Mouse (Mus musculus) forebrain, embryonic 16.5 days (tissue): ENCODE measurements at regions not wholly inside any gene's neighbourhood (a gene's known extent, or its start where the extent isn't known, plus 50 kb on each side); places are given as distances from the start of the nearest gene placed in this dataset.

ENCODE experiments used
- ATAC-seq: fragments of 200-750 bp; cut with Nextera tagmentation; 2 replicates; pipeline ENCODE4 v1.8.0; 2017; ENCODE audit warnings: mild to moderate bottlenecking, moderate library complexity
- H3K27ac ChIP-seq: fragments of 300-500 bp; sonication (generic); 2 replicates; pipeline ENCODE4 v1.5.1; 2014; ENCODE audit warnings: low read length, control low read depth
- H3K27me3 ChIP-seq: fragments of 300-500 bp; sonication (generic); replicated peaks from 2 replicates; pipeline ENCODE4 v1.6.1; 2014; ENCODE audit warnings: low read length; ENCODE audit not compliant: control insufficient read depth, insufficient read depth
- H3K36me3 ChIP-seq: fragments of 300-500 bp; sonication (generic); 2 replicates; pipeline ENCODE4 v1.6.1; 2014; ENCODE audit not compliant: control insufficient read depth, insufficient read depth
- H3K4me1 ChIP-seq: fragments of 300-500 bp; sonication (generic); replicated peaks from 2 replicates; pipeline ENCODE4 v1.6.1; 2014; ENCODE audit warnings: low read length; ENCODE audit not compliant: control insufficient read depth, insufficient read depth
- H3K4me2 ChIP-seq: fragments of 300-500 bp; sonication (generic); 2 replicates; pipeline ENCODE4 v1.6.1; 2014; ENCODE audit warnings: mild to moderate bottlenecking, low read length, control low read depth
- H3K4me3 ChIP-seq: fragments of 300-500 bp; sonication (generic); replicated peaks from 2 replicates; pipeline ENCODE4 v1.5.1; 2014; ENCODE audit warnings: mild to moderate bottlenecking, low read length, control low read depth
- H3K9ac ChIP-seq: fragments of 300-500 bp; sonication (generic); replicated peaks from 2 replicates; pipeline ENCODE4 v1.6.1; 2014; ENCODE audit warnings: low read depth, low read length, control low read depth
- H3K9me3 ChIP-seq: fragments of 300-500 bp; sonication (generic); 2 replicates; pipeline ENCODE4 v1.6.1; 2016; ENCODE audit warnings: low read length; ENCODE audit not compliant: control insufficient read depth
- WGBS: fragments of 180-500 bp; shearing (Covaris S2); extraction: QIAGEN DNeasy Blood & Tissue Kit; methylation state at CpG from one replicate; pipeline ENCODE4 v1.1.7; 2014; 5-methylcytosine and 5-hydroxymethylcytosine counted together

GRCm38 (mm10) chr11:112920131-112920530 lies 138.1 kb downstream of the Sox9 start:
- ATAC-seq: no peak
- H3K36me3 ChIP-seq: no peaks in the 10 kb centered on the region
- H3K4me3 ChIP-seq: no peak overlapping the region
- no peak overlapping the region for H3K9ac ChIP-seq
- no peak overlapping the region for H3K4me2 ChIP-seq
- peaks cover 4% of the 10 kb centered on the region; the same call in 1 of the 2 replicates for H3K4me1 ChIP-seq
- WGBS: 86% methylated on average over 4 of the region's 4 CpGs
- no peak overlapping the region for H3K27ac ChIP-seq
- no peaks in the 10 kb centered on the region for H3K9me3 ChIP-seq
- no peaks in the 10 kb centered on the region for H3K27me3 ChIP-seq

- H3K4me2 ChIP-seq: no peak overlapping the region
- H3K9ac ChIP-seq: no peak overlapping the region
- H3K36me3 ChIP-seq: no peaks in the 10 kb centered on the region
- 58% methylated on average over 1 of the region's 1 CpGs for WGBS
- H3K4me1 ChIP-seq: peaks cover 15% of the 10 kb centered on the region
- no peak for ATAC-seq
- no peak overlapping the region for H3K4me3 ChIP-seq
- no peaks in the 10 kb centered on the region for H3K27me3 ChIP-seq
- no peaks in the 10 kb centered on the region for H3K9me3 ChIP-seq
- H3K27ac ChIP-seq: no peak overlapping the region
Observed at GRCm38 (mm10) chr11:112924577-112924976, 142.6 kb downstream of the Sox9 start.

DNA sequence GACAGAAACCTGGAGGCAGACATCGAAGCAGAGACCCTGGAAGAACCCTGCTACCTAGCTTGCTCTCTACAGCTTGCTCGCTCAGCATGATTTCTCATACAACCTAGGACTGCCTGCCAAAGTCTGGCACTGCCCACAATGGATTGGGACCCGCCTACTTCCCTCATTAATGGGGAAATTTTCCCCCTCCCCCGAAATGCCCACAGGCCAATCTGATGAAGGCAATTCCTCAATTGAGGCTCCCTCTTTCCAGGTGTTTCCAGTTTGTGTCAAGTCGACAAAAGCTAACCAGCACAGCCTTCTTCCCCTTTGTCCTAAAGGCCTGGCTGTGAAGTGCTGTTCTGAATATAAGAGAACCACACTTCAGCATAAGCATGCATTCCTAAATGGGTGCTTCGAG lies 143.1 kb downstream of the Sox9 start:
- Histone ChIP-seq H3K27ac (no peak overlapping the region), H3K4me1 (peaks cover 15% of the 10 kb centered on the region), H3K9me3 (no peaks in the 10 kb centered on the region), H3K9ac (no peak overlapping the region), H3K36me3 (no peaks in the 10 kb centered on the region), H3K4me2 (no peak overlapping the region), H3K4me3 (no peak overlapping the region), H3K27me3 (no peaks in the 10 kb centered on the region)
- ATAC-seq: peak; percentile 71; the same call in 1 of the 2 replicates
- WGBS: 29% methylated on average over 6 of the region's 6 CpGs

DNA sequence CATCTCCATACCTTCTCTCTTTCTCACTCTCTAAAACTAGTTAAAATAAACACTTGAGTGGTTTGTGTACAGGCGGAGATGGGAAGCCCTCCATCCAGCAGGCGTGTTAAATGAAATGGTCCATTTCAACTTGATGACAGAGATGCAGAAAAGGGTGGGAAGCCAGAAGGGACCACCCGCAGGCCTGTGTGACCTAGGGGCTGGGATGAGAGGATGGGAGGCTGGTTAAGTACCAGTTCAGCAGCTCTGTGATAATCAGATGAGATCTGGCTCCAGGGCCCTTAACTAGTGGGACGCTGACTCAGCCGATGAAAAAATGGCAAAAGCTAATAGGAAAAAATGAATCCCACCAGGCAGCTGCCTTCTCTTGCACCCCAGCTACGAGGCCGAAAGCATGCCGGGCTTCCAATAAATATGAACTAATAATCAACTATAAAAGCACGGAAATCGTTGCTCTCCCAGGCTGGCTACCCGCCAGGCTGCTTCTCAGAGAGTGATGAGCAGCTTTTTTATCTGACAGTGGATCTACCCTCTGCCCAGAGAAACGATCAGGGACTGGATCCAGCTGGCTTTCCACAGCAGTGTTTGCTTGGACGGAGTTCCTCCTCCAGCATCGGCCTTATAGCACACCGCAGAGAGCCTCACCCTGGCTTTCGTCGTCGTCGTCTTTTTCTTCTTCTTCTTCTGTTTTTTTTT lies 144.5 kb downstream of the Sox9 start:
- Histone ChIP-seq H3K27ac (no peak overlapping the region), H3K27me3 (no peaks in the 10 kb centered on the region), H3K4me1 (peaks cover 15% of the 10 kb centered on the region), H3K4me2 (no peak overlapping the region), H3K9ac (no peak overlapping the region), H3K9me3 (no peaks in the 10 kb centered on the region), H3K4me3 (no peak overlapping the region), H3K36me3 (no peaks in the 10 kb centered on the region)
- peak; percentile 40; the same call in 1 of the 2 replicates for ATAC-seq
- 60% methylated on average over 19 of the region's 19 CpGs for WGBS

DNA sequence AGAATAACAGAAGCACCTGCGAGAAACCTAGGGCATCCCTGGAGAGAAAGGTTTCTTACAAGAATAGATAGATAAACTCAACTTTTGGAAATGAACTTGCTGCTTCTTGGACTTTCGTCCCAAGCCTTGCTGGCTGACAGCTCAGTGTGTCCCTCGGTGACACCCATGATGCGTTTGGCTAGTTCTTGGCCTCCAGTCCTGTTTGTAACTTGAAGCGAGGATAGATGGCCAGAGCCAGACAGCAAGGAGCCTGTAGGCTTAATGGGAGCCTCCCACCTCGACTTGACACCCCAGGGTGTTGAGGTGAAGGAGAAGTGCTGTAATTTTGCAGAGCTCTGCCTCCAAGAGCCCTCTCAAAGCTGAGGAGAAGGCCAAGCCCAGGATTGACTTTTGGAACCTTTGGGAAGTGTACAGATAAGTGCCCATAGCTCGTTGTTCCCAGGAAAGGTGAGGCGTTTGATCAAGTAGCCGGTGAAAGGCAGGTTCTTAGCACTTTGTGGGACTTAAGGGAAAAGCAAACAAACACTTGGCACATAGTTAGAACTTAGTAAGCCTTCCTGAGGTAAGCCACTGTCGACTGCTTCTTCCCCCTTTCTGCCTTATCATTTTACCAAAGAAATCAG lies 148.3 kb downstream of the Sox9 start:
- Histone ChIP-seq H3K9me3 (no peaks in the 10 kb centered on the region), H3K9ac (no peak overlapping the region), H3K36me3 (no peaks in the 10 kb centered on the region), H3K4me1 (peaks cover 11% of the 10 kb centered on the region), H3K4me2 (no peak overlapping the region), H3K27ac (no peak overlapping the region), H3K4me3 (no peak overlapping the region), H3K27me3 (no peaks in the 10 kb centered on the region)
- ATAC-seq: no peak
- WGBS: 84% methylated on average over 10 of the region's 10 CpGs

- Histone ChIP-seq H3K4me1 (no peaks in the 10 kb centered on the region), H3K4me3 (no peak overlapping the region), H3K27ac (no peak overlapping the region), H3K27me3 (no peaks in the 10 kb centered on the region), H3K9ac (no peak overlapping the region), H3K36me3 (no peaks in the 10 kb centered on the region), H3K9me3 (no peaks in the 10 kb centered on the region), H3K4me2 (no peak overlapping the region)
- 93% methylated on average over 10 of the region's 10 CpGs for WGBS
- ATAC-seq: no peak
Observed at GRCm38 (mm10) chr11:112938035-112938434, 156.0 kb downstream of the Sox9 start.

- H3K27ac ChIP-seq: no peak overlapping the region
Observed at GRCm38 (mm10) chr11:112951421-112951820, 169.4 kb downstream of the Sox9 start.

DNA sequence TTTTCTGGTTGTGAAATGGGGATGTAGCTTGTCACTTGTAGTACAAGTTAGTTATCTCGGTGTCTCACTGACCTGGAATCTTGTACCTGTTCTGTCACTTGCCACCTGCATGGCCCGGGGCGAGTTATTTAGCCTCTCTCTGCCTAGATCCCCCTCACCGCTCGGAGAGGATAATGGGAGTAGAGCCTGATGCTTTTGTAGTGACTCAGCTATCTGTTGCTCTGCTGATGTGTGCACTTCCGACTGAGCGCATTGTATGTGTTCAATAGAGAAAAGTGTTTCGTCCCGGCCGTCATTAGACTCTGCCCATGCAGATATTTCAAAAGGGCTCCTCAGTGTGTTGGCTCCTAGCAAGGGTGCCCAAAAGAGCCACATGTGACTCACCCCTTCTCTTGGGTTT lies 170.3 kb downstream of the Sox9 start:
- no peak for ATAC-seq
- Histone ChIP-seq H3K9ac (no peak overlapping the region), H3K36me3 (no peaks in the 10 kb centered on the region), H3K9me3 (no peaks in the 10 kb centered on the region), H3K4me1 (peaks cover 9% of the 10 kb centered on the region; the same call in 1 of the 2 replicates), H3K4me2 (no peak overlapping the region), H3K27me3 (no peaks in the 10 kb centered on the region), H3K4me3 (no peak overlapping the region), H3K27ac (no peak overlapping the region)
- WGBS: 37% methylated on average over 10 of the region's 10 CpGs

More at GRCm38 (mm10) chr11:112951421-112951820, 169.4 kb downstream of the Sox9 start:
- H3K27me3 ChIP-seq: no peaks in the 10 kb centered on the region
- ATAC-seq: no peak
- H3K9me3 ChIP-seq: no peaks in the 10 kb centered on the region
- WGBS: 42% methylated on average over 4 of the region's 4 CpGs
- peaks cover 9% of the 10 kb centered on the region; the same call in 1 of the 2 replicates for H3K4me1 ChIP-seq
- H3K36me3 ChIP-seq: no peaks in the 10 kb centered on the region
- no peak overlapping the region for H3K4me3 ChIP-seq
- H3K4me2 ChIP-seq: no peak overlapping the region
- H3K9ac ChIP-seq: no peak overlapping the region

GRCm38 (mm10) chr11:112953491-112953890 lies 171.5 kb downstream of the Sox9 start:
- Histone ChIP-seq H3K4me3 (no peak overlapping the region), H3K4me1 (peaks cover 9% of the 10 kb centered on the region; the same call in 1 of the 2 replicates), H3K27me3 (no peaks in the 10 kb centered on the region), H3K4me2 (no peak overlapping the region), H3K36me3 (no peaks in the 10 kb centered on the region), H3K27ac (no peak overlapping the region), H3K9me3 (no peaks in the 10 kb centered on the region), H3K9ac (no peak overlapping the region)
- no peak; the same call in 1 of the 2 replicates for ATAC-seq
- 46% methylated on average over 4 of the region's 4 CpGs for WGBS
